Mouse (Mus musculus): Measurements from ENCODE around the gene 4933434E20Rik. TPM values are rescaled to one million over a fixed set of nuclear protein-coding genes. Genes with fewer than 3 reads are reported as not detected.

Gene 4933434E20Rik
- 211 and 214 TPM in 2 replicates for polyA plus RNA-seq (2015; fragmentation: Nextera tagmentation; extraction: Ambion mirVana)

GRCm38 (mm10) chr3:90051441-90052350 is at the start of gene 4933434E20Rik:
Gene 4933434E20Rik, plus strand, starts transcription at chr3:90051636.

GRCm38 (mm10) chr3:90052351-90053241 is 1.2 kb downstream of the 4933434E20Rik start, which contains the start of gene Ubap2l:
Gene Ubap2l, minus strand, starts transcription at chr3:90052628.

GRCm38 (mm10) chr3:90072294-90072693 is 20.9 kb downstream of the 4933434E20Rik start, which contains the start of gene Tpm3:
Gene Tpm3, plus strand, starts transcription at chr3:90072649.

GRCm38 (mm10) chr3:90103938-90104337 is 52.5 kb downstream of the 4933434E20Rik start, which contains the start of gene Nup210l:
Gene Nup210l, plus strand, starts transcription at chr3:90104132.

MicroRNAs within 50 kb of the gene (microRNA counts, 519-probe panel; counts per million panel counts)
- 4,791 counts per million, percentile 55 among the panel's probes with 10 or more counts for microRNA mmu-miR-190b

Small RNAs within 50 kb of the gene (microRNA-seq; reads per million reads assigned to microRNA genes)
- gene Mir190b (12.2 reads per million, percentile 22 among the genes with 10 or more reads in this experiment), gene Mir7669 (2.0 reads per million)

Other genes with a start within 250 kb of the 4933434E20Rik start
- gene She, start 220.3 kb upstream of the 4933434E20Rik start, polyA plus RNA-seq (2015; fragmentation: Nextera tagmentation; extraction: Ambion mirVana), result 1.3 and 1.5 TPM in 2 replicates
- 2.1 and 2.5 TPM in 2 replicates for gene Il6ra, start 138.4 kb upstream of the 4933434E20Rik start, polyA plus RNA-seq (2015; fragmentation: Nextera tagmentation; extraction: Ambion mirVana)
- 9.8 and 10.8 TPM in 2 replicates for gene Atp8b2, start 88.1 kb upstream of the 4933434E20Rik start, polyA plus RNA-seq (2015; fragmentation: Nextera tagmentation; extraction: Ambion mirVana)
- gene Hax1, start 52.9 kb upstream of the 4933434E20Rik start, polyA plus RNA-seq (2015; fragmentation: Nextera tagmentation; extraction: Ambion mirVana), result 88.6 and 90.9 TPM in 2 replicates
- gene Ubap2l, start 992 bp downstream of the 4933434E20Rik start, polyA plus RNA-seq (2015; fragmentation: Nextera tagmentation; extraction: Ambion mirVana), result 113 and 119 TPM in 2 replicates
- 236 and 260 TPM in 2 replicates for gene Tpm3, start 21.0 kb downstream of the 4933434E20Rik start, polyA plus RNA-seq (2015; fragmentation: Nextera tagmentation; extraction: Ambion mirVana)
- 0.08 and 0.10 TPM in 2 replicates for gene Nup210l, start 52.5 kb downstream of the 4933434E20Rik start, polyA plus RNA-seq (2015; fragmentation: Nextera tagmentation; extraction: Ambion mirVana)
- gene Rps27, start 162.0 kb downstream of the 4933434E20Rik start, polyA plus RNA-seq (2015; fragmentation: Nextera tagmentation; extraction: Ambion mirVana), result 858 and 955 TPM in 2 replicates
- gene Rab13, start 162.1 kb downstream of the 4933434E20Rik start, polyA plus RNA-seq (2015; fragmentation: Nextera tagmentation; extraction: Ambion mirVana), result 18.7 and 20.7 TPM in 2 replicates
- 118 and 126 TPM in 2 replicates for gene Jtb, start 180.0 kb downstream of the 4933434E20Rik start, polyA plus RNA-seq (2015; fragmentation: Nextera tagmentation; extraction: Ambion mirVana)
- gene Creb3l4, start 191.9 kb downstream of the 4933434E20Rik start, polyA plus RNA-seq (2015; fragmentation: Nextera tagmentation; extraction: Ambion mirVana), result 1.1 and 1.5 TPM in 2 replicates
- 65.1 and 72.0 TPM in 2 replicates for gene Slc39a1, start 196.5 kb downstream of the 4933434E20Rik start, polyA plus RNA-seq (2015; fragmentation: Nextera tagmentation; extraction: Ambion mirVana)
- 13.4 and 16.6 TPM in 2 replicates for gene Crtc2, start 202.5 kb downstream of the 4933434E20Rik start, polyA plus RNA-seq (2015; fragmentation: Nextera tagmentation; extraction: Ambion mirVana)
- gene Dennd4b, start 213.5 kb downstream of the 4933434E20Rik start, polyA plus RNA-seq (2015; fragmentation: Nextera tagmentation; extraction: Ambion mirVana), result 6.4 and 7.7 TPM in 2 replicates
- gene Gatad2b, start 241.5 kb downstream of the 4933434E20Rik start, polyA plus RNA-seq (2015; fragmentation: Nextera tagmentation; extraction: Ambion mirVana), result 11.2 and 14.6 TPM in 2 replicates